Mouse (Mus musculus) urinary bladder, adult 18-20 months (tissue): ENCODE data around the gene Slmap.
"Not testable (repeated sequence)": the region's sequence is repeated elsewhere in the genome, so short reads cannot be mapped to it uniquely, and the experiment has no call there.

Experiments
- DNase-seq, 2 experiments: peaks; one replicate each; pipeline ENCODE4 v3.0.0; 2022; ENCODE audit warnings: low spot score in 2 of 2, mixed read lengths in 2 of 2

Gene Slmap

GRCm38 (mm10) chr14:26398508-26399160 is 136.1 kb downstream of the Slmap start:
- no peak for DNase-seq

- no peak for DNase-seq
Measured at GRCm38 (mm10) chr14:26391866-26392265, 142.9 kb downstream of the Slmap start.

- DNase-seq, result not testable (repeated sequence)
Measured at GRCm38 (mm10) chr14:26388961-26389360, 145.8 kb downstream of the Slmap start.

- DNase-seq, result not testable (repeated sequence)
Measured at GRCm38 (mm10) chr14:26386999-26387398, 147.7 kb downstream of the Slmap start.

- DNase-seq, result not testable (repeated sequence)
Measured at GRCm38 (mm10) chr14:26385659-26386058, 149.1 kb downstream of the Slmap start.

GRCm38 (mm10) chr14:26379071-26379470 is 155.7 kb downstream of the Slmap start:
- no peak for DNase-seq

GRCm38 (mm10) chr14:26376652-26377051 is 158.1 kb downstream of the Slmap start:
- DNase-seq, result peak; percentile 14 to 55
